Mouse (Mus musculus): ENCODE data around the gene Slc25a27. TPM values are rescaled to one million over a fixed set of nuclear protein-coding genes. Genes with fewer than 3 reads are reported as not detected.
A peak's percentile ranks its signal among the peaks of the same experiment; 100 is the strongest.

Slc25a27 gene
- total RNA-seq, 4 experiments from 2014 or later = 37.9 to 43.8 (median 39.7) TPM

DNA sequence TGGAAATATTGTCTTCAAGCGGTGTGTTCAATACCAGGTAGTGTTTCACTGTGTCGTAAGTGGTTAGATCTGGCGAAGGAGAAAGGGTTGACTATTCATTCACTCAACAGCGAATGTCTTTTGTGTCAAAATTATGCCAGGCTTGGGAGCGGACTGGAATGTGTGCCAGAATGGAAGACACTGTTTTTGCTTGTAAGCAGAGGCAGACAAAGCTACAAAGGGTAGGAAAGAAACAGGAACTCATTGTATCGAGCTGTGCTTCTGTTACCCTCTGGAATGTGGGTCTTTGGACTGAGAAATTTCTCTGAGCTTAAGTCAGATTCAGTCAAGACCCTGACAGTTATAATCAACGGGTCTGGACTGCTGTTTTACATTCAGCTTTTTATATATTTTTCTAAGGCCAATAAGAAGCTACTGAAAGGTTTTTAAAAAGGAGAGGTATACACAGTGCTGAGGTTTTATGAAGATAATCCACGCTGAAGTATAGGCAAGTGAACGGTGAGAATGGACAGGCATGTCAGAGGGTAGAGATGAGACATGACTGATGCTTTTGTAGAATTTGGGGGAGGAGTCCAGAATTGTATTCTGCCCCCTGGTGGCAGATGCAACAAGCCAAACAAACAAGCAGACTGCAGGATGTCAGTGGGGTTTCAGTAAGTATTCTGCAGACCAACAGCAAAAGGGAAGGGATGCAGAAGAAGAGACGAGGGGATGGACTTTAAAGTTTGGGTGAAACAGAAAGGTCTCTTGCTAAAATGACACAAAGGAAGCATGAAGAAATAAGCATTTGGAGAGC is 17.2 kb downstream of the Slc25a27 start:
- no peak for DNase-seq (ENCODE audit: low spot score in 2 of 2)

DNA sequence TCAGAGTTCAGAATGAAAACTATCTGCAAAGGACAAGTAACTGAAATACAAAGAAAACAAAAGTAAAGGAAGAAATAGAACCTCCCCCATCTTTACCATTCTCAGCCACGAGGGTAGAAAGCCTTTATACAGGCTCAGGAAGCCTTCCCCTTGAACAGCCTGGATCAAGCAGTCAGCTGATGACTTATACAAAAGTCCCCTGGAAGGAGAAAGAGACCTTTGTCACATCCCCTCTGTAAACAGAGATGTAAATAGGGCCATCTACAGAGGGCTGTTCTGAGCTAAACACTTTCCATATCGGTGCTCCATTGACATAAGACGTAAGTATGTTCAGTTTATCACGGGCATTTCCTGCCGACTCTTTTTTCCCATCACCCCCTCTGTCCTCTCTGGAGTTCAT is 20.1 kb downstream of the Slc25a27 start:
- DNase-seq (ENCODE audit: low spot score in 2 of 2) = no peak

DNA sequence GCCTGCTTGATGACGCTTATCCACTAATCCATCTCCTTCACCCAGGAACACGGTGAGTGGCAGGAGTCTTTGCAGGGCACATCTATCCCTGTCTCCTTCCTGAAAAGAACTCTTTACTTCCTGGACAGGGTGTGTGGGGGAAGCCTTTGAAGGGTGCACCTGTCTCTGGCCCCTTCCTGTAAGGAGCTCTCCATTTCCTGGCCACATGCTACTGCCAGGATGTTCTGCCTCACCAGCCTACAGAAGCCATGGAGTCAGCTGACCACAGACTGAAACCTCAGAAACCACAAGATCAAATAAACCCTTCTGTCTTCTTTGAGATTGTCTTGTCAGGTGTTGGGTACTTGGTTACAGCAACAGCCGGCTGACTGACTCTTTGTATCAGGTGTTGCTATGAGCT is 21.9 kb downstream of the Slc25a27 start:
- no peak for DNase-seq (ENCODE audit: low spot score in 2 of 2)

DNA sequence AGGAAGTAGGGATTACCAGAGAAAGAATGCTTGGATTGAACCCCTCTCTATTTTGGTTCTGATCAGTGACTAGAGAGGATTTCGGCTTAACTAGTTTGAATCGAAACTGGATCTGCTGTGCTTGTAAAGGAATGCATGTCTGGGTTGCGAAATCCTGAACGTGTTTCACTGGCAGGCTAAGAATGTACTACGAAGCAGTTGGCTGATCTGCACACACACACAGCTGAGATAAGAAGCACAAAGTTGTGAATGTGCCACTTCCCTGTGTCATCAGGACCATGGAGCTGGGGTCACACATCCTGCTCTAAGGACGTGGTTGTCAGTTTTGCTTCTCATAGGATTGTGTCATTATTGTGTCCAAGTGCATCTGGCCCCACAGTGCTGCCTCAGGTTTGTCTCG is 22.6 kb downstream of the Slc25a27 start:
- DNase-seq (ENCODE audit: low spot score in 2 of 2) = no peak

DNA sequence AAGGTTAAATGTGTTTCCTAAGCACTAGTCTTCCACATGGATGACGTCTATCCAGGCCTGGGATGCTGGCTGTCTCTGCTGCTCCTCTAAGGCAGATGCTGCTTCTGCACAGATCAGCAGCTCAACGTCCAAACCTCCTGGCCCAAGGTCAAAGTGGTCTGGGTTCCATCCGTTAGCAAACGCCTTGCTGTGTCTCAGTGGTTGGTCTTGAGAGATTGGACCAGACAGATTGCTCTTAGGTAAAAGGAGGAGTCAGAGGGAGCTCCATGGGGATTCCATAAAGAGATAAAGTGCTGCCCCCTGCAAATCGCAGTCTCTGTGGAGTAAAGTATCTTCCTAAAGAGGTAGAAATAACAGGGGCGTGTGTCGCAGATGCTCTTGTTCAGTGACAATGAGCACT is 23.8 kb downstream of the Slc25a27 start:
- DNase-seq (ENCODE audit: low spot score in 2 of 2) = no peak

DNA sequence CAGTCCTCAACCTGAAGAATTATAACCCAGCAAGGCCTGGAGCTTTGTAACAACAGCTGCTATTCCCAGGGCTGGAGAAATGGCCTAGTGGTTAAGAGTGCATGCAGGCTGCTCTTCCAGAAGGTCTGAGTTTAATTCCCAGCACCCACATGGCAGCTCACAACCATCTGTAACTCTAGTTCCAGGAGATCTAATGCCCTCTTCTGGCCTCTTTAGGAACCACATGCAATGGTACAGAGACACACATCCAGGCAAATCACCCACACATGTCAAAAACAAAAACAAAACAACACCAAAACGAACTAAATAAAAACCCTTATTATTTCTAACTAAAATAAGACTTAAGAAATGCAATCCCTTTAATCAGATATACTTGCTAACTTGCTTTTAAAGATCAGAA is 26.2 kb downstream of the Slc25a27 start:
- no peak for DNase-seq (ENCODE audit: low spot score in 2 of 2)

DNA sequence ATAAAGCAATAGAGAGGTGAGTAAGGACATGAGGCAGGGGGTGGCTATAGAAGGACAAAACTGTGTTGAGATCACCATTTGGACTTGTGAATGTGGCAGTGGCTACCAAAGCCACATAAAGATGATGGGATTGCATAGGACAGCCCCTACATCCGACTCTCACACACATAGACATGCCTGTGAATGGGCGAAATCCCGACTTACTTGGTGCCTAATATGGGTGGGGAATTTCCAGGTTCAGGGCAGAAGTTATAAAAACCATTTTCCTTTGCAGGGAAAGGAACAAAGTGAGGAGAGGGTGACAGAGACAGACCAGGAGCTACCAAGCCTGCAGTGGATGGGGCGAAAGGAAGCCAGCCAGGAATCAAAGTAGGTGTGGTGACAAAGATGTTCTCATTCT is 29.9 kb downstream of the Slc25a27 start:
- no peak for DNase-seq (ENCODE audit: low spot score in 2 of 2)

DNA sequence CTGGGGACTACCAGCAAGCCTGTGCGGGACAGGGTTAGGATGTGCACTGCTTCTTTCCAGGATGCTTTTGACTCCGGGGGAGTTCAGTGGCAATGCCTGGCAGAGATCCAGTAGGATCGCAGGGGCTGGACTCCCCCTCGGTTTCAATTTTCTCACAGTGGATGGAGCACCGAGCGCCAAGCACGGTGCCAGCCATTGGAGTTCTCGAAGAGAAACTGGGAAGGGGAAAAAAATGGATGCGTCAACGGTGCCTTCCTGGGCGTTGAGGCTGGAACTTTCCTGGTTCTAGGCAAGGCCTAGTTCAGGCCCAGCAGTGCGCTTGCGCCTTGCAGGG is 36.6 kb downstream of the Slc25a27 start:
- no peak for DNase-seq (ENCODE audit: low spot score in 2 of 2)

DNA sequence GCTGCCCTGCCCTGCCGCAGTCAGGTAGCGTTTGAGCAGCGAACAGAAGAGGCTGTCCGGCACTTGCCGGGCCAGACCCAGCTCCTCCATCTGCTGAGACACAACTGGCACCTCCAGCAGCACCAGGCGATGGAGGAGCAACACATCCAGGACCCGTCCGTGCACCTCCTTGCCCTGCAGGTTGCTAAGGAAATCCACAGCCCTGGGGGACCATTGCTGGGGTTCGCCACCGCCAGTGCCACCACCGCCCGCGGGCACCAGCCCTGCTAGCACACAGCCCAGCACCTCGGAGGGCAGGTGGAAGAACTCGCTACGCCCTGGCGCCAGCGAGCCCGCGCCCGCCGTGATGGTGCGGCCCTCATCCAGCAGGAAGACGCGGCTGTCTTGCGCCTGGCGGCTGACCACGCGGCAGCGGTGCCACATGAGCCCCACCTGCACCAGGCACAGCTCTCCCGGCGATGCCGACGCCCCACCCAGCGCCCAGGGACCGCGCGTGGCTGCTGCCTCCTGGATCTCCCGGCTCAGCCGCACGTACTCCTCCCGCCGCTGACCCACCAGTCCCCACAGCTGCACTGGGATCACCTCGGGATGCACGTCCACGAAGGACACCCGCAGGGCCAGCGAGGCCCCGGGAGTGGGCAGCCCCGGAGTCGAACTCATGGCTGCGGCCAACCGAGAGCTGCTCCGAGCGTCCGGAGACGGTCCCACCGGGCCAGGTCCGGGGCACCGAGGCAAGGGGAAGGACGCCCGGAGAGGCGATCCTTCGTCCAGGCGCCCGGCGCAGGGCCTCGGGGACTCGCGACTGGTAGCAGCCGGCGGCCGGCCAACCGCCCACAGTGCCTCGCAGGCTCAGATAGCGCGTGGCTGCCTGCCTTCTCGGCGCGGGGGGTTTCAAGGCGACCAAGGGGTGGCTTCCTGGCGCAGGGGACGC is 37.3 kb downstream of the Slc25a27 start, which contains the start of gene Tdrd6:
Gene Tdrd6 (minus strand): TSS at position 804 of the 931 bp plus-strand sequence.
- DNase-seq (ENCODE audit: low spot score in 2 of 2) = no peak

DNA sequence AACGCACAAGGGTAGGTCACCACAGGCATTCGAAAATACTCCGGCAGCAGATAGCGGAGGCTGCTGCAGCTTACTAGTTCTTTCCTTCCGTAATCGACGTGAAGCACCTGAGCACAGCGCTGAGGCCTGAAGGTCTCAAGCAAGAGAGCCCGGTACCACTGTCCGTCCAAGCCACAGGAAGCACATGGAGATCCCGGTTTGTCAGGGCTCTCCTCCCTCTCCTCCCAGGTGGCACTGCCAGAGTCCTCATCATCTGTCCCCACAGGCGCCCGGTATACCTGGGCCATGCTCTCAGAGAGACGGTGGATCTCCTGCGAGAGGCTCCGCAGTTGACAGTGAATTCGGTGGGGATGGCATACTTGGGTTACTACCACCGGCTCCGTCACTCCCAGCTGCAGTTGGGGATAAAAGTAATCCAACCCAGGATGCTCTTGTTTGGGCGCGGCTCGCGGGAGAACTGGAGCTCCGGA is 38.0 kb downstream of the Slc25a27 start:
- DNase-seq (ENCODE audit: low spot score in 2 of 2) = no peak

DNA sequence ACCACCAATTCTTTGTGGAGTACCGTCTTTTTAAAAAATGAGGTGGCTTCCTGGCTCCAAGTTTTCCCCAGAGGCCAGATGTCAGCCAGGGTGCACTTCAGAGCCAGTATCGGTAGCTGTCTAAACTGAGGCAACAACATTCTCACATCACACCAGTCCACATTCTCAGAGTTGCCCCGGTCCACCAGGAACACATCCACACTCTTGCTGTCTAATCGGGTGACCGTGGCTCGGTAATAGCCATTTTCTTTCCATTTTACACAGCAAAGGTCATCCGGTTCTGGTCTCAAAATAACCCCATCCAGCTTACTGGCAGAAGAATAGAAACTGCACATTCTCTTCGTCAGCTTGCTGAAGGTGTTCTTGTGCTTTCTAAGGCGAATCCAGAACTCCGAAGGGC is 38.8 kb downstream of the Slc25a27 start:
- DNase-seq (ENCODE audit: low spot score in 2 of 2) = no peak

DNA sequence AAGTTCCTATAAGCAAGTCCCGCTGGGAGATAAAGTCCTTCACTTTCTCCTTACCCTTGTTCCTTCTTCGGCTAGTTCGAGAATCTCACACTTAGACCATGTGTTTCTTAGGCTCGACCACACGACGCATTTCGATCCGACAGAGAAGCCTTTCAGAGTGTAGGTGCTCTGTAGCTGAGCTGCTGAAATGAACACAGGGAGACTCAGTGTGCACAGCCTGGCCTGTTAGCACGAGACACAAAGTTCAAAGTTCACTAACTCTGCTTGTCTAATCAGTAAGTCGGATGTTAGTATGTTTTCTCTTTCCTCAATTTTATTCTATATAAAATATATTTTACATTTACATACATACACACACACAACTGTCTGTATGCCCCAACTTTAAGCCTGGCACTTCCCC is 44.9 kb downstream of the Slc25a27 start:
- DNase-seq (ENCODE audit: low spot score in 2 of 2) = no peak

DNA sequence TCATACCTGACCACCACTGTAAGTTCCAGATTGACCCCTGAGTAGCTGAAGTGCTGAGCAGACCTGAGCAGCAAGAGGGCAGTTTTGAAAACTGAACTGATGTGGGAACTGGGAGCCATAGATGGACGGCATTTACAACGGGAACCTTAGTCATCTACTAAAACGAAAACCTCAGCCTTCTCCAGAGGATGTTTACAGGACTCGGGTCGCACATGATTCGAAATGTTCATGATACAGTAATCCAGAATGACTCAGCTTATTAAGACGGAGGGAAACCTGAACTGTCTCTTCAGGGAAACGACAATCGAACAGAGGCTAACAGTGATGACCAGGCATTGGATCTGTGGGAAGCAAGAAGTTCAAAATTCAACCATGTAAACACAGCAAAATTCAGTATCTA is 47.9 kb downstream of the Slc25a27 start:
- DNase-seq (ENCODE audit: low spot score in 2 of 2) = no peak

DNA sequence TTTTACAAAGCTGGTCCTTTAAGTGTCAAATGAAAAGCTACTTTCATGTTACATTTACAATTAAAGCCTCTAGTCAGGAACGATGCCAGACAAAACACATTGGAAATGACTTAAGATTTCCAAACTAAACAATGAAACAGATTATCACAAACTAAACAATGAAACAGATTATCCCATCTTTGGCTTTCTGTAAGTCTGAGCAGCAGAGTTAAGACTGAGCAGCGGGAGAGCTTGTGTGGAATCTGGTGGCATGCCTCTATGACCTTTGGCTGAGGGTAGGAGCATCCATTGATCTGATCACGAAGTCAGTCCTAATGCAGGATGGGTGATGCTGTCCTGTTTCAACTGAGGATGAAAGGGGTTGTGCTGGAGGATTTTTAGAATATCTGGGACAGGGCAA is 54.8 kb downstream of the Slc25a27 start:
- DNase-seq (ENCODE audit: low spot score in 2 of 2) = no peak

DNA sequence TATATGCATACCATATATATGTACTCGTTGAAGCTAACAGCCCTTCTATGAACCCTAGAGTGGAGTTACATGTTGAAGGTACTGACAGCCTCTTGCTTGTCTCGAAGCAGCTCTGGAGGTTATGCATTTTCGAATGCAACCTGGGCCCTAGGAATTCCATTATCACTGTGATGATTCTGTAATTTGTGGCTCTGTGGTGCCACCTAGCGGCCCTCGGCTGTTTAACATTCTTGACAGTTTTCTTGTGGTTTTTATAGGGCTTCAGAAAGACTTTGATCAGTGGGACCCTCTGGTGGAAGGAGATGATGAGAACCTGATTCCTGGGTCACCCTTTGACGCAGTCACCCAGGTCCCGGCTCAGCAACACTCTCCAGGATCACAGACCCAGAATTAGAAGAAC is 55.4 kb downstream of the Slc25a27 start:
- peak in 1 of 2 experiments; percentile 69 for DNase-seq (ENCODE audit: low spot score in 2 of 2)

DNA sequence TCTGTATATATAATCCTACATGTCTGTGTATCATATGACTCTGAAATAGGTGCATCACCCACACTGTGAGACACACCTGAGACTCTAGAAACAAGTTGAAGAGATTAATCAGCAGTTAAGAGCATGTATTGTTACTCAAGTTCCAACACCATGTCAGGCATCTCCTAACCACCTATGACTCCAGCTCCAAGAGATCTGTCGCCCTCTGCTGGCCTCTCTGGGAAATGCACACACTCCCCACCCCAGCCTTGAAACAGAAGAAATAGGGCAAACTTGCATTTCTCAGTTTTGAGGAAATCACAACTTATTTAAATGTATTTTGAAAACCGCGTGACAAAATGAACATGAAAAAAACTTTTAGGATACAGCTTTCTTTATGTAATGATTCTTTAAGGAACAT is 60.3 kb downstream of the Slc25a27 start:
- DNase-seq (ENCODE audit: low spot score in 2 of 2) = peak in 1 of 2 experiments; percentile 78

DNA sequence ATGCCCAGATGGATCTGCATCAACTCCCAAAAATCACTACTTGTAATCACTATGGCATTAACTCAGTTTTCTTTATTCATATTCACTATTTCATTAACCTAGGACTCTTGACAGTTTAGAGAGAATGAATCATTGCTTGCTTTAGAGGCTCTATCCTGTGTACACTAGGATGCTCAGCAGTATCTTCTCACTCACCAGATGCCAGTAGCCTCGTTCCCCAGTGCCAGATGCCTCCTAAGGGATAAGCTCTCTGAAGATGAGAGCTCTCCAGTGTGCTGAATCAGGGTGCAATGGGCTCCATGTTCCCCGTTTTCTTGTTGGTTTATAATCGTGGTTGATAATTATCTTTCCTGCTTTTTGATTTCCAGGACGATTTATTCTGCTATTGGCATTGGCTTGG is 68.3 kb downstream of the Slc25a27 start:
- DNase-seq (ENCODE audit: low spot score in 2 of 2) = no peak

DNA sequence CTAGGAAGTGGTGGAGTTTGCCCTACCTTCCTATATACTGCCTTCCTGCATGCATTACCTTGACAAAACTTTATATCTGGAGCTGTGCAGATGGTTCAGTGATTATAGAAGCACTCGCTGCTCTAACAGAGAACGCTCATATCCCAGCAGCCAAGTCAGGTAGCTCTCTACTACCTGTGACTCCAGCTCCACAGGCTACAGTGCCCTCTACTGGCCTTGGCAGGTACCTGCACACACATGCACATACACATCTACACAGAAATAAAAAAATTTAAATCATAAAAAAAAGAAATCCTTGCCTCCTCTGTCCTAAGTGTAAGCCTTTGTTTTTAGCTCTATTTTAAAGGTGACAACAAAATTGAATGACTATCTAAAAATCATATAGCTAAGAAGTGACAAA is 69.3 kb downstream of the Slc25a27 start:
- no peak for DNase-seq (ENCODE audit: low spot score in 2 of 2)

DNA sequence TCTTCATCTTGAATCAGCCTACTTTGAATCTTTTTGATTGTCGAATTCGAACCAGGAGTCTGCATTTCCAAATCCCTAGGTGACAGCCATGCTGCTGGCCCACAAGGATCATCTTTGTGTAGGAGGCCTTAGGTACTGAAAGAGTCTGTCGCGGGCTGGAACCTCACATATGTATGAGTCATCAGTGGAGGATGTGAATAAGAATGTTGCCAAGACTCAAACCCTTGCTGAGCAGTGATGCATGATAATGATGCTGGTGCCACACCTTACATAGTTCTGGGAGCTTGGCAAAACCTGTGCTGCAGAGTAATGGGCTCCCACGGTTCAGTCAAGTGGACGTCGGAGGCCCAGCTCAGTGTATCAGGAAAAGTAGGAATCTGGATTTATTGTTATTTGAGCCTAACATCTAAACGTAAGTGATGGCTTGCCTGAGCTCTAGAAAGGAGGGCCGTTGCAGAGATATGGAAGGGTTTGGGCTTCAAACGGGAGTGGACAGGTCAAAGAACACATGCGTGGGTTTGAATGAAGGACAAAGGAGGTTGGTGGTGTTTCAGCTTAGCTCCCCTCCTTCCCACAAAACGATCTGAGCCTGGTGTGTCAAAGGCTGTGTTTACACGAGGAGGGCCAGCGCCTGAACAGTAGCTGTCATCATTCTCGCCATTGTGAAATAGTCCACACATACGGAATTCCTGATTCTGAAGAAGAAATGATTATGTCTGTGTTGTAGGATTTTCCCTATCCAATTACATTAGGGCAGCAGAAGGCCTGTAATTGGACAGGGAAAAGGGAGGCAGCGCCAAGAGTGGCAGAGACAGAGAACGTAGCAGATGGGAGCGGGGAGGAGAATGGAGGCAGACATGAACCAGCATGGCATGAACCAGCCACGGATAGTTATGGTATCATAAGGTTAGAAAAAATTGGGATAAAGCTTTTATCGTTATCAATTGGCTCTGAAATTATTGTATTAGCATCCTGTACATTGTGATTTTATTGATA is 74.4 kb downstream of the Slc25a27 start:
- DNase-seq (ENCODE audit: low spot score in 2 of 2) = peak in 1 of 2 experiments; percentile 62

Measured in left cerebral cortex, adult 8-10 months (tissue).